Mouse (Mus musculus): ENCODE data around the gene Rad17.

Gene Rad17

DNA sequence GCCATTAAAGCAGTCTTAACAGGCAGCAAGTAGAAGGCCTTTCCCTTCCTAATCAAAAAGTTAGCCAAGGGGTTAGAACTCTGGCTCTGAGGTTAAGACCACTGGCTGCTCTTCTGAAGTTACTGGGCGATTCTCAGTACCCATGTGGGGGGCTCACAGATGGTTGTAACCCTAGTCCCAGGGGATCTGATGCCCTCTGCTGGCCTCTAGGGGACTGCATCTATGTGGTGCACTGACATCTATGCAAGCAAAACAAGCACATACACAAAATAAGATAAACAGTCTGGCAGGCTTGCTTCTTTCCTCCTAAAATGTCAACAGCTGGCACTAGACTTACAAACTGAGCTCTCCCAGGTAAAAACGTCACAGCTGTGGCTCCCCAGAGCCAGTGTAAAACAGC lies 37.9 kb downstream of the Rad17 start:
- no peak for DNase-seq

DNA sequence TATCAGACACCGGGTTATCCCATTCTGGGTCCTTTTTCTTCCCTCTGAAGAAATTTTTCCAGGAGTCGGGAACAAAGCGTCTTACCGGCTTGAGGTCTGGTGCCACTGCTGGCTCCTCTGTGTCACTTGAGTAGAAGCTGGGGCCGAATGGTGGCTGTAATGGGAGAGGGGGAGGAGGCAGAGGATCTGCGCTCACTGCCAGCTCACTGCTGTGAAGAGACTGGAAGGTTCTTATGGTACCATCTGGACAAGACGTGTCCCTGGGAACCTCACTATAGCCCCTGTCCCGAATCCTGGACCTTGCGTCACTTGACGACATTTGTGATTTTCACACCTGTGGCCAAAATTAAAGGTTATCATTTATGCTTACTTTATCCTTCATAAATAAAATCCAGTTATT lies 38.6 kb downstream of the Rad17 start:
- DNase-seq = no peak

DNA sequence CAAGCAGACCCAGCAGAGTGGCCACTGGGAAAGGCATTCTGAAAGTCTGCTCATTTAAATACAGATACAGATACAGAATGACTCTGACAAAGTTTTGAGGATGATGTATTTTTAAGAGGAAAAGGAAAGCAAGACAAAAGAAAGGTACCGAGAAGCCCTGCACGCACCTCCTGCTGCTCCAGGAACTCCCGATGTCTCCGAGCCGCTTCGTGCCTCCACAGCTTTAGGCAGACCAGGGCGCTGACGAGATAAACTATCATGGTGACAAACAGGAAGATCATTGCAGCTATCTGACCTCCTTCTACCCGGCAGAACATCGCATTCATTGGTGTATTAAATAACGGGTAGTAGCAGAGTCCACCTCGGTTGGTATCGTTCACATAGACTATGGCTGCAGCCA lies 39.6 kb downstream of the Rad17 start:
- no peak for DNase-seq

DNA sequence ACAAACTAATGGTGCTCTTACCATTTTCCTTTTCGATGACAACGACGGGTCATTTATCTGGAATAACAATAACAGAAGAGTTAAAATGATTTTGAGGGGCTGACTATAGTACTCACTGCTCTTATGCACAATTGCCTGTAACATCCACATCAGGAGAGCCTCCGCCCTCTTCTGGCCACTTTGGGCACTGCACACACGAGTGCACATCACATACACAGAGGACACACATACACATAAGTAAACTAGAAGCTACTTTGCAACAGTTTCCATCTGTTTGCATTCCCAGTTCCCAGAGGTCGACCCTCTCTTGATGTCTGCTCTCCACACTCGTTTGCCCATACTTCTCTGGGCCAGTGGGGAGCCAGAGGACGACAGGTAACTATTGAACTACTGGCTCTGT lies 43.1 kb downstream of the Rad17 start:
- DNase-seq = no peak

DNA sequence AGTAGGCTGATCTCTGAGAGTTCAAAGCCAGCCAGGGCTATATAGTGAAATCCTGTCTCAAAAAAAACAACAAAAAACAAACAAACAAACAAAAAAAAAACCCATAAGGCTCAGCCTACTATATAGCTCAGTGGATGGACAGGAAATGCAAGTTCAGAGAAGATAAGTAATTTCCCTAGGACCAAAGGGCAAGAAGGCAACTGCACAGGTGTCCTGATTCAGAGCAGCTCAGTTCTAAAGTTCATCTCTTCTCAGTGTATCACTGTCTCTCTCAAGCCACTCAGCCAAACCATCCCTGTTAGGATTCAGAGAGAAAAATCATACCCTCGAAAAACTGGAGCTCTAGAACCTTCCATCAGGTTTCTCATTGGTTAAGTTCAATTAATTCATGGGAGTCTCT lies 45.0 kb downstream of the Rad17 start:
- DNase-seq = no peak

DNA sequence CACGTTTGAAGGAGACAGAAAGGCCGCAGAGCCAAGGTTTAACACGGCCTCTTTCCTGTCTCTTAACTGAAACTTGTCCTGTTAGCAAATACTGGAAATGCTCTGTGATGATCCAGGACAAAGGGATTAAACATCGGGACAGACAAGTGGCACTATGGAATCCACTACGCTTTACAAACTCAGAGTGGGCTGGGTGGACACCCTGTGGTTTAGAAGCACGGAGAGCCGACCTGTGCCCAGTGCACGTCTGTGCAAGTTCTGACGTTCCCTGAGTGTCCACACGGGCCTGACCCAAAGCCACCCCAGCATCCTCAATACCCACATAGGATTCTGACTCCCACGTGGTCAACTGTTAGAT lies 47.1 kb downstream of the Rad17 start:
- DNase-seq = no peak

DNA sequence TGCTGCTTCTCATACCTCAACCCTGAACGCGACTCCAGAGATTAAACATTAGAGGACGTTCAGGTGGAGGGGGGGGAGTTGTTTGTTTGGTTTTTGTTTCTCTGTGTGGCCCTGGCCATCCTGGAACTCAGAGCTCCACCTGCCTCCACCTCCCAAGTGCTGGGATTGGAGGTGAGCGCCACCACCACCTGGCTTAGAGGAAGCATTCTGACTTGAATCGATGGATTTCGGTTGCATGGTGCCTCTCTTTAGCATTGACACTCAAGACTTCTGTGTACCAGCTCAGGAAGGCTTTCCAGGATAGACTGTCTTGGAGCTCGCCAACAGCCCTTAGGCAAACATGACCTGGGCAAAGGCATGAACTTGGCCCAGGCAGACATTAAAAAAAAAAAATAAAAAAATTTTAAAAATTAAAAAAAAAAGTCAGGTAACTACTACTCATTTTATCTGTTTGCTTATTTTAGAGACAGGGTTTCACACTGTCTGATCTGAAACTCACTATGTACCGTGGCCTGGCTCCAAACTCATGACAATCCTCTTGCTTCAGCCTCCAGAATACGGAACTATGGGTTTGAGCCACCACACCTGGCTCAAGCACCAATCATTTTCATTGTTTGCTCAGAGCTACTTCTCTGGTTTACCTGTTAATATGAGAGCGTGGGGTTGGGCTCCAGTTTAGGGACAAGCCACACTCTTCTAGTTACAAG lies 47.7 kb downstream of the Rad17 start:
- DNase-seq = no peak

DNA sequence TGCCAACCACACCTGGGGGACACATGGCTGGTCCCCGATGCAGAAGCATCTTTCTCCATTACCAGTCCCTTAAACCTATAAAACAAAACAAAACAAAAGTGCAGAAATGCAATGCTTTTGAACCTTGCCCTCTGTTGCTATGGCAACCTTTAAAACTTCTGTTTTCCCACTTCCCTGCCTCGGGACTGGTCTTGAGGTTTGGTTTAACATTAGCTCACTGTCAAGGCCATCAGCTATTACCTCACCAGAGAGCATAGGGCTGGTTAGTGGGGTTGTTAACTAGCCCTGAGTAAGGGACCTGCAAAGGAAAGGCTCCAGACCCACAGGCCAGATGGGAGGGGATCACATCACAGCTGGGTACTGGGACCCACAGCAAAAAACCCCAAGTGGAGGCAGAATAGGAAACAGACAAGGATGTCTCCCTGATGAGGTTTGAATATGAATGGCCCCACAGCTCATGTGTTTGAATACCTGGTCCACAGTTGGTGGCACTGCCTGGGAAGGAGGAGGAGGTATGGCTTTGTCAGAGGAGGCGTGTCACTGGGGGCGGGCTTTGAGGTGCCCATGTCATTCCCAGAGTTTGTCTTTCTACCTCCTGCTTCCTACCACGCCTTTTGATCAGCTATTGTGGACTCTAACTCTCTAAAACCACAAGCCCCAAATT lies 48.5 kb downstream of the Rad17 start:
- no peak for DNase-seq

DNA sequence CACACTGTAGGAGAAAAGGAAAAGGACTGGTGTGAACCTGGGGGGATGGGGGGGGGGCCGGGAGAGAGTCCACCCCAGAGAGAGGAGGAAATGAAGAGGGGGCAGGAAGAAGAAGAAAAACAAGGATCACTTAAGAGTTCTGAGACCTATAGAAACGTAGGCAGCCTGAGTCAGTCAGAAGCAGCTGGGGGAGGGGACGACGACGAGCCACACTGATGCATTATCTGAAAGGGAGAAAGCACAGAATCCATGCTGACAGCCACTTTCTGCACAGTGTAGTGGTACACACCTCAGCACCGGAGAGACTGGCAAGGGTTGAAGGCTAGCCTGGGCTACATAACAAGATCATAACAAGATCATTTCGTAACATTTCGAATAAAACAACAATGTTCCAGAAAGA lies 49.8 kb downstream of the Rad17 start:
- no peak for DNase-seq

DNA sequence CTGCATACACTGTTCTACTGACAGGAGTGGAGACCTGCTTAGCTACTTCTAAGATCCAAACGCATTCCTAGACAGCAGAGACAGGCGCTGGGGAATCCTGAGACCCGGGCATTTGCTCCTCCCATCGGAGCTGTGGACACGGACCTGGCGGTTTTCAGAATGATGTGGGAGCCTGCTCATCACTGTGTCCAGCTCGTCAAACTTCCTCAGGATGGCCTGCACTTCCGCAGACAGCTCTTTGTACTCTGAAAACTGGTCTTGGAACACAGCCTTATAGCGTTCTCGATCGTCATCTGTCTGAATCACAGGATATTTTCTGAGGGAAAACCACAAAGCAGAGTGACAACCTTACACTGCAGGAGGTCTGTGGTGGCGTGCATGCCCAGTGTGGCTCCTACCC lies 50.5 kb downstream of the Rad17 start:
- DNase-seq = no peak

DNA sequence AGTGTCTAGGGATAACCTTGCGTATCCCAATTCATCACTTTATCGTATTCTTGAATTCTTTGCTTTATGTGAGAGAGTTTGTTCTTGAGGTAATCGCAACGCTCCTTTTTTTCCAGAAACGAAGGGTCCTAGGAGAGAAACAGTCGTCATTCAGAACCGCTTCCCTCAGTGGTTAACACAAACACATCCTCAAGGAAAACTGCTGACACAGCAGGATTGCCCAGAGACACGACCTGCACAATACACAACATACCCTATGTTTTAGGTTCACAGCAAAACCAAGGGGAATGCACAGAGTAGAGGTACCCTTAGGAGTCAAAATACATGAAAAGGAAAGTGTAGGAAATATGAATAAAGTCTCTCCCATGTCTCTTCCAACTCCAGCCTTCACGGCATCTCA lies 53.6 kb downstream of the Rad17 start:
- no peak for DNase-seq

DNA sequence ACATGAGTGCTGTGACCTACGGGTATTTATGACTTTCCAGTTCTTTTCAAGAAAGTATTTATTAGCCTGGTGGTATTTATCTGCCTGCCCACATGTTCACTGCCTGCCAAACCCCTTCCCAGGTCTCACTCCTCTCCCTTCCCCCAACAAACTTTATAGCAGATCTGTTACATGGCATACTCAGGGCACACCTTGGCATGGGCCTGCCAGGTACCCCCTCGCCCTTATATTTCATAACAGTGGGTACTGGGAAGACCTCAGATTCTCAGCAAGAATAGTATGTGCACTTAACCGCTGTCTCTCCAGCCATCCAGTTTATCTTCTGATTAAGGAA lies 55.3 kb downstream of the Rad17 start:
- DNase-seq = no peak

DNA sequence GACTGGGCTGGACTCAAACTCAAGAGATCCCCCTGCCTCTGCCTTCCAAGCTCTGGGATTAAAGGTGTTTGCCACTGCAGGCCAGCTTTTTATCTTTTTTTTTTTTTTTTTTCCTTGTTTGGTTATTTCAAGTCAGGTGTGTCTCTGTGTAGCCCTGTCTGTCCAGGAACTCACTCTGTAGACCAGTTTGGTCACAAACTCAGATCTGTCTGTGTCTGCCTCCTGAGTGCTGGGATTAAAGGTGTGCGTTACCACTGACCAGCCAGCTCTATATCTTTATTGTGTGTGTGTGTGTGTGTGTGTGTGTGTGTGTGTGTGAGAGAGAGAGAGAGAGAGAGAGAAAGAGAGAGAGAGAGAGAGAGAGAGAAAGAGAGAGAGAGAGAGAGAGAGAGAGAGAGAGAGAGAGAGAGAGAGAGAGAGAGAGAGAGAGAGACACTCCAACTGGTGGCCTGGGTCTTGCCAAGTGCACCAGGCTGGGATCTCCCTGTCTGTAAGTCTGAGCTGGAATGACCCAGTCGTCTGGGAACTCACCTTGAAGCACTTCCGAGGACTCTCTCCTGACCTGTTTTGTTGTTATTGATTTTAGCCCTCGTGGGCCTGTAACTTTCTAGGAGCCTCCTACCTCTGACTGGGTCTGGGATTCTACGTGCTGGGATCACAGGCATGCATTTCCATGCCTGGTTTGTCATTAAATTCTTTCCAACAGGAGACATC lies 55.9 kb downstream of the Rad17 start:
- DNase-seq = no peak

DNA sequence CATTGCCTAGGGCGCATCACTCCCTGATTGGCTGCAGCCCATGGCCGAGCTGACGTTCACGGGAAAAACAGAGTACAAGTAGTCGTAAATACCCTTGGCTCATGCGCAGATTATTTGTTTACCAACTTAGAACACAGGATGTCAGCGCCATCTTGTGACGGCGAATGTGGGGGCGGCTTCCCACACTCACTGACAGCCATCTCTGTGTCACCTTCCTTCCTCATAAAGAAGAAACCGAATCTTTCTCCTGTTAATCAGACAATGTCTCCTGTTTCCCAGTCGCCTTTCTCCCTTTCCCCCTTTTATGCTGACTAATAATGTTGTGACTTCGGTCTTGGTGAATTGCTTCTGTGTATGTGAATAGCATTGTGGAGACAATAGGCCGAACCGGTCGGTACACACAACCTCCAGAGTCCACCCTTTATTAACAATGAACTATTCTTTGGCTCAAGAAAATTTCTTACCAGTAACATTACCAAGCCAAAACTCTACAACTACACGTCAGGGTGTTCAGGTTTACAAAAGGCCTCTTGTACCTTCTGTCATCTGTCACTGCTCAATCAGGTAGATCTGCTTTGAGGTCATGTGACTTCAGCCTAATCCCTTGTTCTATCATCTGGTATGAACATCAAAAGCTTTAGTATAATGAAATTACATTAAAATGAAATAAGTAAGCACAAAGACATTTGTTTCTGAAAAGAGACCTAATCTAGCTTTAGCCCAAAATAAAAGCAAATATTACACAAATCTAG lies 56.6 kb downstream of the Rad17 start:
- no peak for DNase-seq

DNA sequence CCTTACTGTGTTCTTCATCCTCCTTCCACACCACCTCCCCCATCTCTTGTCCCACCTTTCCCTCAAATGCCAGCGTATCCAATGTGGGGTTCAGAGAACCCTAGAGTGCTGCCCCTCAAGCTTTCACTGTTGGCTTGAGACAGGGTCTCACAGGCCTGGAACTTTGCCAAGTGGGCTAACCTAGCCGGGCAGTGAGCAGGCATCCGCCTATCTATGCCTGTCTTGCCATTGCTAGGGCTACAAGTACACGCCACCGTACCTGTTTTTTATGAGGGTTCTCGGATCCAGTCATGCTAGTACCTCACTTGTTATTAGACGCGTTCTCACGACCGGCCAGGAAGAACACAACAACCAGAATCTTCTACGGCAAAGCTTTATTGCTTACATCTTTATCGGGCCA lies 62.2 kb downstream of the Rad17 start:
- no peak for DNase-seq

DNA sequence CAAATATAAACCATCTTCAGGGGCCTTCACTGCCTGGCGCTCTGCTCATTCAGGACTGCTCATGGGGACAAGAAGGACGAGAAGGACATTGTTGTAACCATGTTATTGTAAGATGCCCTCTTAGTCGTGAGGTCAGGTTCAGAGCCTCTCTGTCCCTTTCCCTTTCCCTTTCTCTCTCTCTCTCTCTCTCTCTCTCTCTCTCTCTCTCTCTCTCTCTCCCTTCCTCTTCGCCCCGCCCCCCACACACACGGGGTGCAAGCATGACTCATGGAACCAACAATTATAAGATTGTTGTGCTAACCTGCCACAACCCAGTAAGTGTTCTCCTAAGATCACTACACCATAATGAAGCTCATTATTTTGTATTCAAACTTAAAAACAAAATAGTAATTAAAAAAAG lies 68.7 kb downstream of the Rad17 start:
- no peak for DNase-seq

DNA sequence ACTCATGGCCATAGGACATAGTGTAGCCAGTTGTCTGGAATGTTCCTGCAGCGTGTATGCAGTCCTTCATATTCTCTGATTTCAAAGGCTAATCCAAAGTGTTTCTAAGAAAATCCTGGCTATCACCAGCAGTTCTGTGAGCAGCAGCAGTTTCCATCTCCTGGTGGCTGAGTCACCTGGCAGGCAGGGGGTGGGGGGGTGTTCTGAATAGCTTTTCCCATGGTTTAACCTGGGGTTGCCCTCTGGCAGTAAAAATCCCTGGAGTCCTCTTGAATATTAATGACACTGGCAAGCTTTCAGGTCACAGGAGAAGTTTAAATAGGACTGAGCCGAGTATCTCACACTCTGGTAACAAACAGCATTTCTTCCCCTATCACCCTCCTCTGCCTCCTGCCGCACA lies 69.2 kb downstream of the Rad17 start:
- no peak for DNase-seq

DNA sequence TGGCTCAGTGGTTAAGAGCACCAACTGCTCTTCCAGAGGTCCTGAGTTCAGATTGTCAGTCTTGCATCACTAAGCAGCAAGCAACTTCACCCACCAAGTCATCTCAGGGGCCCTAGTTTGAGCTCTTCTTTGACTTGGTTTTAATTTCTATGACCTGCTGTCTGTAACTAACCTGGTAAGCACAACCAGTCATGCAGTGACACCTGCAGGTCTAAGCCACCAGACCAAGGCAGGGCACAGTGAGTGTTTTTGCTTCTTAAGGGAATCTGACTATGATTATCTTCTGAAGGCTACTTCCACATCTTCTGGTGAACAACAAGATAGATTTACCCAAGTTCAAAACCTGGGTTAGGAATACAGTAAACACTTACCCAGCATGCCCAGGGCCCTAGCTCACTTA lies 70.9 kb downstream of the Rad17 start:
- no peak for DNase-seq

DNA sequence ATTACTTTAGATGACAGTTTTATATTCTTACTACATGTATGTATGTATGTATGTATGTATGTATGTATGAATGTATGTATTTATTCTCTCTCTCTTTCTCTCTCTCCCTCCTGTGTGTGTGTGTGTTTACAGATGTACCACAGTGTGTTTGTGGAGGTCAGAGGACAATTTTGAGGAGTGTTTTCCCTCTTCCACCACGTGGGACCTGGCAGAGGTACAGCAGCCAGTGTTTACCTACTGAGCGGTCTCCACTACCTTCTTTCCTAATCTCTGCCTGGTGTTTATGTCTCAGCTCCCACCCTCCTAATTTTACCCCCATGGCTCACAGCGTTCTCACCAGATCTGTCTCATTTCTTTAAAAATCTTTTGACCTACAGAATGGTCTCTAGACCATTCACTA lies 71.6 kb downstream of the Rad17 start:
- DNase-seq = no peak

DNA sequence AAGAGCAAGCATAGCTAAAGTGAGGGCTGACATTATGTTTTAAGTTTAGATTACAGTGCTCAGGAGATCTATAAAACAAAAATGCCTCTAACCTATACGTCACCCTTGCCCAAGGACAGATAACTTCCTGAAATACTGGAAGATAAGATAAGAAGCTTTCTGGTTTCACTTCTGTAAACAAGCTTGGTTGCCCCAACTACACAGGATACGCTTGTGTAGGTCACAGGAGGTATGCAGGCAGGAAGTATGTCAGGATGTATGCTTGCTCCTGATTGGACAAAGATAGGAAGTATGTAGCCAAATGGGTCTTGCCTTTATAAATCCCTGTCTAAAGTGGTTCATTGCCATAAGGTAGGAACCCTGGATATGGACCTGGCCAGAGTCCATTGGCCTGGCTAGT lies 74.9 kb downstream of the Rad17 start:
- no peak for DNase-seq

DNA sequence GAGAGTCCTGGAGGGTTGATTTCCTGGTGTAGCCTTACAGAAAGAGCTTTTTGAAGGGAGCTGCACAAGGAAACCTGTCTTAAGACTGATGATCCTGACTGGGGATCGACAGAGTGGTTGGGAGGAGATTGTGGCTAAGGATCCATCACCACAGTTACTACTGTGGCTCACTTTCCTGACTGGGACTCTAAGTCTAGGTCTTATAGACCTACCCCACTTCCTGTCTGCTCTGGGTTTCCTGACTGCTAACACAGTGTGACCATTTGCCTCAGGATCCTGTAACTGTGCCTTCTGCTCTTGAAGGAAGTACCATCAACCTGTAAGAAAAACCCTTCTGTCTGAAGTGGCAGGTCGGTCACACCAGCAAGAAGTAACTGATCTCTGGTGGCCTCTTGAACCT lies 80.1 kb downstream of the Rad17 start:
- DNase-seq = no peak

DNA sequence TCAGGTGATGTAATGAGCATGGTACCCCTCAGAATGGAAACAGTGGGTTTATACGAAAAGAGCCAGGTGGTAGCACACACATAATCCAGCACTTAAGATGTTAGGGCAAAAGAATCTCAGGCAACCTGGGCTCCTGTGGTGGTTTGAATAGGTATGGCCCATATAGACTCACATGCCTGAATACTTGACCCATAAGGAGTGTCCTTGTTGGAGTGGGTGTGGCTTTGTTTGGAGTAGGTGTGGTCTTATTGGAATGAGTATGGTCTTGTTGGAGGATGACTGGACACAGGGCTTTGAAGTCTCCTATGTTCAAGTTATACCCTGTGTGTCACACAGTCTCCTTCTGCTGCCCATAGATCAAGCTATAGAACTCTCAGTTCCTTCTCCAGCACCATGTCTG lies 82.5 kb downstream of the Rad17 start:
- no peak for DNase-seq

Data from right cerebral cortex, adult 18-20 months (tissue).